Mouse (Mus musculus): ENCODE measurements around the gene Syt8. TPM values are rescaled to one million over a fixed set of nuclear protein-coding genes. Genes with fewer than 3 reads are reported as not detected.

Gene Syt8
- polyA plus RNA-seq, 1 experiment, result not detected

GRCm38 (mm10) chr7:142443474-142443873, 8.8 kb downstream of the Syt8 start:
- H3K4me1 ChIP-seq (ENCODE audit: control insufficient read depth, insufficient read depth, low read length), result no peaks in the 10 kb centered on the region
- H3K36me3 ChIP-seq (ENCODE audit: control insufficient read depth, insufficient read depth, low read length, poor library complexity, severe bottlenecking), result no peaks in the 10 kb centered on the region
- no peak overlapping the region for H3K27ac ChIP-seq (ENCODE audit: insufficient read depth, low read length)
- no peak overlapping the region for H3K4me3 ChIP-seq (ENCODE audit: low read depth, low read length)
- H3K27me3 ChIP-seq (ENCODE audit: control insufficient read depth, insufficient read depth, low read length, poor library complexity, severe bottlenecking), result no peaks in the 10 kb centered on the region
- TF ChIP-seq POLR2A (IDR thresholded peaks at IDR 0.05; ENCODE audit: insufficient read depth, low read length) (no peak), EP300 (IDR thresholded peaks at IDR 0.05; ENCODE audit: insufficient read depth, low read depth, low read length) (no peak), CTCF (IDR thresholded peaks at IDR 0.05; ENCODE audit: low read depth, low read length) (no peak)
- no peak overlapping the region for H3K9ac ChIP-seq (ENCODE audit: low read depth, poor library complexity, severe bottlenecking)
- H3K9me3 ChIP-seq (replicated peaks; ENCODE audit: control insufficient read depth, insufficient read depth, low read length, poor library complexity, severe bottlenecking), result no peaks in the 10 kb centered on the region

GRCm38 (mm10) chr7:142444171-142444570, 9.5 kb downstream of the Syt8 start:
- H3K4me1 ChIP-seq (ENCODE audit: control insufficient read depth, insufficient read depth, low read length), result no peaks in the 10 kb centered on the region
- H3K27me3 ChIP-seq (ENCODE audit: control insufficient read depth, insufficient read depth, low read length, poor library complexity, severe bottlenecking), result no peaks in the 10 kb centered on the region
- no peak overlapping the region for H3K4me3 ChIP-seq (ENCODE audit: low read depth, low read length)
- H3K36me3 ChIP-seq (ENCODE audit: control insufficient read depth, insufficient read depth, low read length, poor library complexity, severe bottlenecking), result no peaks in the 10 kb centered on the region
- H3K27ac ChIP-seq (ENCODE audit: insufficient read depth, low read length), result no peak overlapping the region
- H3K9me3 ChIP-seq (replicated peaks; ENCODE audit: control insufficient read depth, insufficient read depth, low read length, poor library complexity, severe bottlenecking), result no peaks in the 10 kb centered on the region
- no peak for TF ChIP-seq EP300 (IDR thresholded peaks at IDR 0.05; ENCODE audit: insufficient read depth, low read depth, low read length)
- no peak for TF ChIP-seq POLR2A (IDR thresholded peaks at IDR 0.05; ENCODE audit: insufficient read depth, low read length)
- no peak for TF ChIP-seq CTCF (IDR thresholded peaks at IDR 0.05; ENCODE audit: low read depth, low read length)
- H3K9ac ChIP-seq (ENCODE audit: low read depth, poor library complexity, severe bottlenecking), result no peak overlapping the region

- no peak overlapping the region for H3K4me3 ChIP-seq (ENCODE audit: low read depth, low read length)
- no peaks in the 10 kb centered on the region for H3K27me3 ChIP-seq (ENCODE audit: control insufficient read depth, insufficient read depth, low read length, poor library complexity, severe bottlenecking)
- no peaks in the 10 kb centered on the region for H3K36me3 ChIP-seq (ENCODE audit: control insufficient read depth, insufficient read depth, low read length, poor library complexity, severe bottlenecking)
- H3K4me1 ChIP-seq (ENCODE audit: control insufficient read depth, insufficient read depth, low read length), result no peaks in the 10 kb centered on the region
- TF ChIP-seq EP300 (IDR thresholded peaks at IDR 0.05; ENCODE audit: insufficient read depth, low read depth, low read length) (no peak), POLR2A (IDR thresholded peaks at IDR 0.05; ENCODE audit: insufficient read depth, low read length) (no peak), CTCF (IDR thresholded peaks at IDR 0.05; ENCODE audit: low read depth, low read length) (no peak)
- H3K9me3 ChIP-seq (replicated peaks; ENCODE audit: control insufficient read depth, insufficient read depth, low read length, poor library complexity, severe bottlenecking), result no peaks in the 10 kb centered on the region
- H3K27ac ChIP-seq (ENCODE audit: insufficient read depth, low read length), result no peak overlapping the region
- no peak overlapping the region for H3K9ac ChIP-seq (ENCODE audit: low read depth, poor library complexity, severe bottlenecking)
Measured at GRCm38 (mm10) chr7:142445324-142445723, 10.7 kb downstream of the Syt8 start.

- no peaks in the 10 kb centered on the region for H3K4me1 ChIP-seq (ENCODE audit: control insufficient read depth, insufficient read depth, low read length)
- no peaks in the 10 kb centered on the region for H3K36me3 ChIP-seq (ENCODE audit: control insufficient read depth, insufficient read depth, low read length, poor library complexity, severe bottlenecking)
- no peaks in the 10 kb centered on the region for H3K9me3 ChIP-seq (replicated peaks; ENCODE audit: control insufficient read depth, insufficient read depth, low read length, poor library complexity, severe bottlenecking)
- H3K4me3 ChIP-seq (ENCODE audit: low read depth, low read length), result no peak overlapping the region
- TF ChIP-seq CTCF (IDR thresholded peaks at IDR 0.05; ENCODE audit: low read depth, low read length), result no peak
- TF ChIP-seq EP300 (IDR thresholded peaks at IDR 0.05; ENCODE audit: insufficient read depth, low read depth, low read length), result no peak
- TF ChIP-seq POLR2A (IDR thresholded peaks at IDR 0.05; ENCODE audit: insufficient read depth, low read length), result no peak
- no peak overlapping the region for H3K27ac ChIP-seq (ENCODE audit: insufficient read depth, low read length)
- H3K9ac ChIP-seq (ENCODE audit: low read depth, poor library complexity, severe bottlenecking), result no peak overlapping the region
- no peaks in the 10 kb centered on the region for H3K27me3 ChIP-seq (ENCODE audit: control insufficient read depth, insufficient read depth, low read length, poor library complexity, severe bottlenecking)
Measured at GRCm38 (mm10) chr7:142446264-142446663, 11.6 kb downstream of the Syt8 start.

GRCm38 (mm10) chr7:142449038-142449617, 14.5 kb downstream of the Syt8 start:
- Histone ChIP-seq H3K36me3 (ENCODE audit: control insufficient read depth, insufficient read depth, low read length, poor library complexity, severe bottlenecking) (no peaks in the 10 kb centered on the region), H3K27me3 (ENCODE audit: control insufficient read depth, insufficient read depth, low read length, poor library complexity, severe bottlenecking) (no peaks in the 10 kb centered on the region), H3K4me1 (ENCODE audit: control insufficient read depth, insufficient read depth, low read length) (no peaks in the 10 kb centered on the region), H3K27ac (ENCODE audit: insufficient read depth, low read length) (no peak overlapping the region), H3K9me3 (replicated peaks; ENCODE audit: control insufficient read depth, insufficient read depth, low read length, poor library complexity, severe bottlenecking) (no peaks in the 10 kb centered on the region), H3K4me3 (ENCODE audit: low read depth, low read length) (no peak overlapping the region), H3K9ac (ENCODE audit: low read depth, poor library complexity, severe bottlenecking) (no peak overlapping the region)
- TF ChIP-seq CTCF (IDR thresholded peaks at IDR 0.05; ENCODE audit: low read depth, low read length), result no peak
- no peak for TF ChIP-seq EP300 (IDR thresholded peaks at IDR 0.05; ENCODE audit: insufficient read depth, low read depth, low read length)
- TF ChIP-seq POLR2A (IDR thresholded peaks at IDR 0.05; ENCODE audit: insufficient read depth, low read length), result no peak

GRCm38 (mm10) chr7:142454706-142455105, 20.1 kb downstream of the Syt8 start:
- H3K27ac ChIP-seq (ENCODE audit: insufficient read depth, low read length), result no peak overlapping the region
- TF ChIP-seq CTCF (IDR thresholded peaks at IDR 0.05; ENCODE audit: low read depth, low read length), result no peak
- H3K4me3 ChIP-seq (ENCODE audit: low read depth, low read length), result no peak overlapping the region
- no peak overlapping the region for H3K9ac ChIP-seq (ENCODE audit: low read depth, poor library complexity, severe bottlenecking)
- no peaks in the 10 kb centered on the region for H3K36me3 ChIP-seq (ENCODE audit: control insufficient read depth, insufficient read depth, low read length, poor library complexity, severe bottlenecking)
- no peaks in the 10 kb centered on the region for H3K27me3 ChIP-seq (ENCODE audit: control insufficient read depth, insufficient read depth, low read length, poor library complexity, severe bottlenecking)
- peaks cover 1% of the 10 kb centered on the region for H3K4me1 ChIP-seq (ENCODE audit: control insufficient read depth, insufficient read depth, low read length)
- no peaks in the 10 kb centered on the region for H3K9me3 ChIP-seq (replicated peaks; ENCODE audit: control insufficient read depth, insufficient read depth, low read length, poor library complexity, severe bottlenecking)

All from ES-Bruce4 (cell line).